Mouse (Mus musculus): Measurements from ENCODE around the gene Fam216a. TPM values are rescaled to one million over a fixed set of nuclear protein-coding genes. Genes with fewer than 3 reads are reported as not detected.

Gene Fam216a
- polyA plus RNA-seq, 1 experiment from 2014 or later, result 9.8 TPM

GRCm38 (mm10) chr5:122392227-122393004 is 20.3 kb upstream of the Fam216a start:
- 7% methylated on average over 19 of the region's 19 CpGs for WGBS (ENCODE audit: insufficient replicate concordance)
- Histone ChIP-seq H3K27me3 (ENCODE audit: insufficient read depth, low read length) (no peaks in the 10 kb centered on the region), H3K9ac (replicated peaks) (peak overlapping the region; percentile 97), H3K27ac (ENCODE audit: low read depth) (peak overlapping the region; percentile 95), H3K9me3 (ENCODE audit: low read length) (no peaks in the 10 kb centered on the region), H3K4me1 (ENCODE audit: insufficient read depth) (peaks cover 11% of the 10 kb centered on the region), H3K4me3 (ENCODE audit: low read depth, low read length) (peak overlapping the region; percentile 99), H3K4me2 (ENCODE audit: low read depth, low read length) (peak overlapping the region; percentile 90), H3K36me3 (replicated peaks; ENCODE audit: insufficient read depth, low read length) (peaks cover 11% of the 10 kb centered on the region)
- no peak for TF ChIP-seq EP300 (IDR thresholded peaks at IDR 0.05; ENCODE audit: low read depth)
- TF ChIP-seq CTCF (IDR thresholded peaks at IDR 0.05; ENCODE audit: low read depth), result no peak
- DNase-seq, result peak; percentile 42
- peak; percentile 34 for ATAC-seq

- Histone ChIP-seq H3K9me3 (ENCODE audit: low read length) (no peaks in the 10 kb centered on the region), H3K27me3 (ENCODE audit: insufficient read depth, low read length) (no peaks in the 10 kb centered on the region), H3K4me1 (ENCODE audit: insufficient read depth) (peaks cover 11% of the 10 kb centered on the region), H3K9ac (replicated peaks) (peak within 1 kb of the TSS; percentile 97), H3K4me2 (ENCODE audit: low read depth, low read length) (peak within 1 kb of the TSS; percentile 90), H3K36me3 (replicated peaks; ENCODE audit: insufficient read depth, low read length) (peaks cover 5% of the 10 kb centered on the region), H3K4me3 (ENCODE audit: low read depth, low read length) (peak within 1 kb of the TSS; percentile 99), H3K27ac (ENCODE audit: low read depth) (peak within 1 kb of the TSS; percentile 95)
- peak; percentile 95 for DNase-seq
- under 1% methylated on average over 39 of the region's 39 CpGs for WGBS (ENCODE audit: insufficient replicate concordance)
- peak; percentile 89 for ATAC-seq
- no peak for TF ChIP-seq EP300 (IDR thresholded peaks at IDR 0.05; ENCODE audit: low read depth)
- TF ChIP-seq CTCF (IDR thresholded peaks at IDR 0.05; ENCODE audit: low read depth), result peak; percentile 98
Measured at GRCm38 (mm10) chr5:122391786-122392180, 19.6 kb upstream of the Fam216a start, which contains the start of gene Arpc3. TSS of gene Arpc3 (plus strand) at chr5:122391878.

GRCm38 (mm10) chr5:122391178-122391785 is 19.1 kb upstream of the Fam216a start:
- no peak for TF ChIP-seq CTCF (IDR thresholded peaks at IDR 0.05; ENCODE audit: low read depth)
- no peak for TF ChIP-seq EP300 (IDR thresholded peaks at IDR 0.05; ENCODE audit: low read depth)
- Histone ChIP-seq H3K4me3 (ENCODE audit: low read depth, low read length) (peak overlapping the region; percentile 99), H3K36me3 (replicated peaks; ENCODE audit: insufficient read depth, low read length) (peaks cover 5% of the 10 kb centered on the region), H3K27me3 (ENCODE audit: insufficient read depth, low read length) (no peaks in the 10 kb centered on the region), H3K27ac (ENCODE audit: low read depth) (no peak overlapping the region; the same call in 1 of the 2 replicates), H3K4me1 (ENCODE audit: insufficient read depth) (peaks cover 11% of the 10 kb centered on the region), H3K9ac (replicated peaks) (no peak overlapping the region; the same call in 1 of the 2 replicates), H3K9me3 (ENCODE audit: low read length) (no peaks in the 10 kb centered on the region), H3K4me2 (ENCODE audit: low read depth, low read length) (peak overlapping the region; percentile 90)
- DNase-seq, result no peak
- 49% methylated on average over 16 of the region's 16 CpGs for WGBS (ENCODE audit: insufficient replicate concordance)
- ATAC-seq, result no peak

- ATAC-seq (no peak), DNase-seq (no peak)
- Histone ChIP-seq H3K9me3 (ENCODE audit: low read length) (no peaks in the 10 kb centered on the region), H3K4me1 (ENCODE audit: insufficient read depth) (peaks cover 11% of the 10 kb centered on the region), H3K27ac (ENCODE audit: low read depth) (no peak overlapping the region), H3K27me3 (ENCODE audit: insufficient read depth, low read length) (no peaks in the 10 kb centered on the region), H3K9ac (replicated peaks) (no peak overlapping the region), H3K4me2 (ENCODE audit: low read depth, low read length) (no peak overlapping the region), H3K36me3 (replicated peaks; ENCODE audit: insufficient read depth, low read length) (peaks cover 5% of the 10 kb centered on the region), H3K4me3 (ENCODE audit: low read depth, low read length) (no peak overlapping the region)
- TF ChIP-seq CTCF (IDR thresholded peaks at IDR 0.05; ENCODE audit: low read depth), result no peak
- no peak for TF ChIP-seq EP300 (IDR thresholded peaks at IDR 0.05; ENCODE audit: low read depth)
Measured at GRCm38 (mm10) chr5:122390671-122391070, 18.5 kb upstream of the Fam216a start.

- Histone ChIP-seq H3K4me2 (ENCODE audit: low read depth, low read length) (no peak overlapping the region), H3K9me3 (ENCODE audit: low read length) (no peaks in the 10 kb centered on the region), H3K4me1 (ENCODE audit: insufficient read depth) (peaks cover 11% of the 10 kb centered on the region), H3K36me3 (replicated peaks; ENCODE audit: insufficient read depth, low read length) (peaks cover 5% of the 10 kb centered on the region), H3K27me3 (ENCODE audit: insufficient read depth, low read length) (no peaks in the 10 kb centered on the region), H3K4me3 (ENCODE audit: low read depth, low read length) (no peak overlapping the region), H3K27ac (ENCODE audit: low read depth) (no peak overlapping the region), H3K9ac (replicated peaks) (no peak overlapping the region)
- no peak for TF ChIP-seq CTCF (IDR thresholded peaks at IDR 0.05; ENCODE audit: low read depth)
- TF ChIP-seq EP300 (IDR thresholded peaks at IDR 0.05; ENCODE audit: low read depth), result no peak
- 85% methylated on average over 5 of the region's 5 CpGs for WGBS (ENCODE audit: insufficient replicate concordance)
- no peak for DNase-seq
- no peak for ATAC-seq
Measured at GRCm38 (mm10) chr5:122390006-122390405, 17.8 kb upstream of the Fam216a start.

- 50% methylated on average over 11 of the region's 11 CpGs for WGBS (ENCODE audit: insufficient replicate concordance)
- Histone ChIP-seq H3K4me1 (ENCODE audit: insufficient read depth) (no peaks in the 10 kb centered on the region), H3K27ac (ENCODE audit: low read depth) (no peak overlapping the region), H3K4me3 (ENCODE audit: low read depth, low read length) (no peak overlapping the region), H3K9me3 (ENCODE audit: low read length) (no peaks in the 10 kb centered on the region), H3K4me2 (ENCODE audit: low read depth, low read length) (no peak overlapping the region), H3K36me3 (replicated peaks; ENCODE audit: insufficient read depth, low read length) (peaks cover 36% of the 10 kb centered on the region), H3K27me3 (ENCODE audit: insufficient read depth, low read length) (no peaks in the 10 kb centered on the region), H3K9ac (replicated peaks) (no peak overlapping the region)
- DNase-seq (peak; percentile 80), ATAC-seq (peak; percentile 72)
- TF ChIP-seq EP300 (IDR thresholded peaks at IDR 0.05; ENCODE audit: low read depth), result no peak
- peak; percentile 96 for TF ChIP-seq CTCF (IDR thresholded peaks at IDR 0.05; ENCODE audit: low read depth)
Measured at GRCm38 (mm10) chr5:122379374-122380155, 7.4 kb upstream of the Fam216a start.

Data from liver, postnatal 0 days (tissue).